Mouse (Mus musculus) embryonic facial prominence, embryonic 15.5 days (tissue): ENCODE results near the gene Ifna7. TPM values are rescaled to one million over a fixed set of nuclear protein-coding genes. Genes with fewer than 3 reads are reported as not detected.

Source experiments
- ATAC-seq: fragments of 200-750 bp; cut with Nextera tagmentation; 2 replicates; pipeline ENCODE4 v1.8.0; 2017; ENCODE audit warnings: low read depth, moderate TSS enrichment; ENCODE audit not compliant: insufficient number of reproducible peaks, low FRiP score, low TSS enrichment
- H3K27ac ChIP-seq: fragments of 300-500 bp; sonication (generic); replicated peaks from 2 replicates; pipeline ENCODE4 v1.5.1; 2015; ENCODE audit warnings: mild to moderate bottlenecking, inconsistent platforms
- H3K27me3 ChIP-seq: fragments of 300-500 bp; sonication (generic); 2 replicates; pipeline ENCODE4 v1.6.1; 2015; ENCODE audit warnings: inconsistent platforms
- H3K36me3 ChIP-seq: fragments of 300-500 bp; sonication (generic); 2 replicates; pipeline ENCODE4 v1.6.1; 2015; ENCODE audit warnings: mild to moderate bottlenecking, inconsistent platforms
- H3K4me1 ChIP-seq: fragments of 300-500 bp; sonication (generic); 2 replicates; pipeline ENCODE4 v1.6.1; 2015; ENCODE audit warnings: inconsistent platforms
- H3K4me2 ChIP-seq: fragments of 300-500 bp; sonication (generic); replicated peaks from 2 replicates; pipeline ENCODE4 v1.6.1; 2015; ENCODE audit warnings: mild to moderate bottlenecking, inconsistent platforms
- H3K4me3 ChIP-seq: fragments of 300-500 bp; sonication (generic); replicated peaks from 2 replicates; pipeline ENCODE4 v1.5.1; 2015; ENCODE audit warnings: mild to moderate bottlenecking, inconsistent platforms
- H3K9ac ChIP-seq: fragments of 300-500 bp; sonication (generic); 2 replicates; pipeline ENCODE4 v1.6.1; 2015; ENCODE audit warnings: inconsistent platforms
- H3K9me3 ChIP-seq: fragments of 300-500 bp; sonication (generic); replicated peaks from 2 replicates; pipeline ENCODE4 v1.6.1; 2016; ENCODE audit warnings: inconsistent platforms
- WGBS: fragments of 180-500 bp; shearing (Covaris S2); methylation state at CpG from one replicate; pipeline ENCODE4 v1.1.7; 2015; 5-methylcytosine and 5-hydroxymethylcytosine counted together
- polyA plus RNA-seq: library from polyadenylated mRNA; unstranded; fragments of >200 nt; fragmentation: Nextera tagmentation; extraction: Ambion mirVana; gene quantifications from 2 replicates; pipeline ENCODE4 v1.2.1, GENCODE M21; 2015

The Ifna7 gene
- polyA plus RNA-seq, 1 experiment from 2014 or later, result not detected

GRCm38 (mm10) chr4:88841438-88841911 is 25.4 kb downstream of the Ifna7 start, which contains the start of gene Ifna4:
Gene Ifna4 (plus strand): TSS chr4:88841861.
- H3K27me3 ChIP-seq, result no peaks in the 10 kb centered on the region
- no peaks in the 10 kb centered on the region for H3K9me3 ChIP-seq
- H3K4me2 ChIP-seq, result no peak within 1 kb of the TSS
- WGBS, result 33% methylated on average over 2 of the region's 2 CpGs
- H3K4me1 ChIP-seq, result no peaks in the 10 kb centered on the region
- H3K27ac ChIP-seq, result no peak within 1 kb of the TSS
- H3K36me3 ChIP-seq, result no peaks in the 10 kb centered on the region
- no peak for ATAC-seq
- H3K4me3 ChIP-seq, result no peak within 1 kb of the TSS
- no peak within 1 kb of the TSS for H3K9ac ChIP-seq

- no peak overlapping the region for H3K27ac ChIP-seq
- no peak overlapping the region for H3K4me2 ChIP-seq
- no peaks in the 10 kb centered on the region for H3K27me3 ChIP-seq
- H3K4me1 ChIP-seq, result no peaks in the 10 kb centered on the region
- no peaks in the 10 kb centered on the region for H3K36me3 ChIP-seq
- H3K9me3 ChIP-seq, result no peaks in the 10 kb centered on the region
- 52% methylated on average over 2 of the region's 2 CpGs for WGBS
- no peak overlapping the region for H3K9ac ChIP-seq
- no peak for ATAC-seq
- H3K4me3 ChIP-seq, result no peak overlapping the region
Observed at GRCm38 (mm10) chr4:88845334-88845733, 29.3 kb downstream of the Ifna7 start.

- no peak within 1 kb of the TSS for H3K4me3 ChIP-seq
- no peaks in the 10 kb centered on the region for H3K36me3 ChIP-seq
- no peak for ATAC-seq
- H3K4me1 ChIP-seq, result no peaks in the 10 kb centered on the region
- H3K27ac ChIP-seq, result no peak within 1 kb of the TSS
- WGBS, result 67% methylated on average over 1 of the region's 1 CpGs
- H3K27me3 ChIP-seq, result no peaks in the 10 kb centered on the region
- no peak within 1 kb of the TSS for H3K9ac ChIP-seq
- H3K9me3 ChIP-seq, result no peaks in the 10 kb centered on the region
- H3K4me2 ChIP-seq, result no peak within 1 kb of the TSS
Observed at GRCm38 (mm10) chr4:88849698-88850097, 33.7 kb downstream of the Ifna7 start, which contains the start of gene Ifna1. Gene Ifna1 (plus strand): TSS chr4:88850087.

GRCm38 (mm10) chr4:88851026-88851763 is 35.2 kb downstream of the Ifna7 start:
- Histone ChIP-seq H3K9me3 (no peaks in the 10 kb centered on the region), H3K9ac (no peak overlapping the region), H3K4me2 (no peak overlapping the region), H3K4me3 (no peak overlapping the region), H3K27ac (no peak overlapping the region), H3K36me3 (no peaks in the 10 kb centered on the region), H3K4me1 (no peaks in the 10 kb centered on the region), H3K27me3 (no peaks in the 10 kb centered on the region)
- WGBS, result 64% methylated on average over 4 of the region's 4 CpGs
- no peak for ATAC-seq

GRCm38 (mm10) chr4:88859214-88859613 is 43.2 kb downstream of the Ifna7 start:
- Histone ChIP-seq H3K4me1 (no peaks in the 10 kb centered on the region), H3K27ac (no peak overlapping the region), H3K9me3 (no peaks in the 10 kb centered on the region), H3K9ac (no peak overlapping the region), H3K27me3 (no peaks in the 10 kb centered on the region; the same call in 1 of the 2 replicates), H3K4me3 (no peak overlapping the region), H3K36me3 (no peaks in the 10 kb centered on the region), H3K4me2 (no peak overlapping the region)
- no peak for ATAC-seq

GRCm38 (mm10) chr4:88863309-88863708 is 47.3 kb downstream of the Ifna7 start:
- WGBS, result 4% methylated on average over 7 of the region's 7 CpGs
- H3K36me3 ChIP-seq, result no peaks in the 10 kb centered on the region
- ATAC-seq, result no peak
- H3K4me1 ChIP-seq, result 0 out of 2 replicates have a peak, but pooled peaks cover 4% of the 10 kb centered on the region
- no peak overlapping the region for H3K9ac ChIP-seq
- no peak overlapping the region for H3K27ac ChIP-seq
- no peak overlapping the region for H3K4me2 ChIP-seq
- H3K4me3 ChIP-seq, result no peak overlapping the region
- no peaks in the 10 kb centered on the region for H3K9me3 ChIP-seq
- H3K27me3 ChIP-seq, result no peaks in the 10 kb centered on the region; the same call in 1 of the 2 replicates

GRCm38 (mm10) chr4:88864599-88864998 is 48.6 kb downstream of the Ifna7 start:
- Histone ChIP-seq H3K27ac (no peak overlapping the region), H3K9me3 (no peaks in the 10 kb centered on the region), H3K4me1 (0 out of 2 replicates have a peak, but pooled peaks cover 4% of the 10 kb centered on the region), H3K4me2 (no peak overlapping the region), H3K27me3 (no peaks in the 10 kb centered on the region; the same call in 1 of the 2 replicates), H3K36me3 (no peaks in the 10 kb centered on the region), H3K4me3 (no peak overlapping the region), H3K9ac (no peak overlapping the region)
- 53% methylated on average over 9 of the region's 9 CpGs for WGBS
- ATAC-seq, result no peak

- WGBS, result 38% methylated on average over 6 of the region's 6 CpGs
- ATAC-seq, result no peak
- no peaks in the 10 kb centered on the region; the same call in 1 of the 2 replicates for H3K27me3 ChIP-seq
- no peak overlapping the region for H3K4me2 ChIP-seq
- H3K9ac ChIP-seq, result no peak overlapping the region
- H3K9me3 ChIP-seq, result no peaks in the 10 kb centered on the region
- H3K36me3 ChIP-seq, result no peaks in the 10 kb centered on the region
- no peak overlapping the region for H3K4me3 ChIP-seq
- no peak overlapping the region for H3K27ac ChIP-seq
- H3K4me1 ChIP-seq, result 0 out of 2 replicates have a peak, but pooled peaks cover 4% of the 10 kb centered on the region
Observed at GRCm38 (mm10) chr4:88865011-88865569, 49.1 kb downstream of the Ifna7 start.

Other genes starting within 250 kb of the Ifna7 start
- gene Ifna14, start 244.4 kb upstream of the Ifna7 start, polyA plus RNA-seq, result not detected in 2 replicates
- not detected in 2 replicates for gene Ifna9, start 223.8 kb upstream of the Ifna7 start, polyA plus RNA-seq
- not detected in 2 replicates for gene Ifna12, start 212.9 kb upstream of the Ifna7 start, polyA plus RNA-seq
- not detected in 2 replicates for gene C87499, start 181.8 kb upstream of the Ifna7 start, polyA plus RNA-seq
- gene Ifna13, start 171.8 kb upstream of the Ifna7 start, polyA plus RNA-seq, result not detected in 2 replicates
- gene Ifna16, start 139.3 kb upstream of the Ifna7 start, polyA plus RNA-seq, result not detected in 2 replicates
- not detected in 2 replicates for gene Ifna2, start 132.3 kb upstream of the Ifna7 start, polyA plus RNA-seq
- not detected in 2 replicates for gene Ifnab, start 124.9 kb upstream of the Ifna7 start, polyA plus RNA-seq
- 0.72 and 1.2 TPM in 2 replicates for gene Gm26566, start 94.4 kb upstream of the Ifna7 start, polyA plus RNA-seq
- gene Klhl9, start 93.8 kb upstream of the Ifna7 start, polyA plus RNA-seq, result 90.9 and 93.4 TPM in 2 replicates
- gene Gm13271, start 61.4 kb upstream of the Ifna7 start, polyA plus RNA-seq, result not detected in 2 replicates
- 0.32 and 0.75 TPM in 2 replicates for gene Gm13283, start 56.1 kb upstream of the Ifna7 start, polyA plus RNA-seq
- gene Gm13290, start 42.4 kb upstream of the Ifna7 start, polyA plus RNA-seq, result 0.49 and 0.58 TPM in 2 replicates
- not detected in 2 replicates for gene Gm13289, start 39.3 kb upstream of the Ifna7 start, polyA plus RNA-seq
- gene Gm13272, start 36.4 kb upstream of the Ifna7 start, polyA plus RNA-seq, result not detected in 2 replicates
- 0.28 and 0.69 TPM in 2 replicates for gene Ifnz, start 34.1 kb upstream of the Ifna7 start, polyA plus RNA-seq
- gene Gm13276, start 30.5 kb upstream of the Ifna7 start, polyA plus RNA-seq, result 1.0 TPM in 1 of 2 replicates, not detected in the other
- not detected in 2 replicates for gene Gm13277, start 27.6 kb upstream of the Ifna7 start, polyA plus RNA-seq
- not detected in 2 replicates for gene Gm13278, start 24.7 kb upstream of the Ifna7 start, polyA plus RNA-seq
- not detected in 2 replicates for gene Gm13275, start 21.7 kb upstream of the Ifna7 start, polyA plus RNA-seq
- gene Gm13279, start 18.8 kb upstream of the Ifna7 start, polyA plus RNA-seq, result not detected in 2 replicates
- 1.7 TPM in 2 replicates for gene Gm13285, start 16.6 kb upstream of the Ifna7 start, polyA plus RNA-seq
- gene Gm13287, start 13.0 kb upstream of the Ifna7 start, polyA plus RNA-seq, result not detected in 2 replicates
- not detected in 2 replicates for gene Gm13288, start 10.7 kb upstream of the Ifna7 start, polyA plus RNA-seq
- gene Ifna11, start 3.7 kb downstream of the Ifna7 start, polyA plus RNA-seq, result not detected in 2 replicates
- not detected in 2 replicates for gene Ifna6, start 11.2 kb downstream of the Ifna7 start, polyA plus RNA-seq
- not detected in 2 replicates for gene Ifna5, start 19.3 kb downstream of the Ifna7 start, polyA plus RNA-seq
- not detected in 2 replicates for gene Ifna4, start 25.6 kb downstream of the Ifna7 start, polyA plus RNA-seq
- gene Ifna1, start 33.9 kb downstream of the Ifna7 start, polyA plus RNA-seq, result not detected in 2 replicates
- not detected in 2 replicates for gene Ifne, start 64.0 kb downstream of the Ifna7 start, polyA plus RNA-seq